Mouse (Mus musculus) retina, postnatal 7 days (tissue): Measurements from ENCODE around the gene Tdpoz5.
"Not testable (repeated sequence)": the region's sequence is repeated elsewhere in the genome, so short reads cannot be mapped to it uniquely, and the experiment has no call there.

ENCODE experiments used
- DNase-seq: peaks from one replicate; pipeline ENCODE4 v3.0.0-alpha.2; 2012; ENCODE audit warnings: low read depth, low spot score

Gene Tdpoz5

GRCm38 (mm10) chr3:93961214-93961613, at the start of gene Tdpoz5:
Gene Tdpoz5, minus strand, starts transcription at chr3:93961314.
- not testable (repeated sequence) for DNase-seq

GRCm38 (mm10) chr3:93968938-93969337, 7.8 kb upstream of the Tdpoz5 start:
- DNase-seq, result not testable (repeated sequence)

GRCm38 (mm10) chr3:93943443-93943842, 17.7 kb downstream of the Tdpoz5 start, which contains the start of gene Gm9117:
Gene Gm9117, minus strand, starts transcription at chr3:93943543.
- not testable (repeated sequence) for DNase-seq

- DNase-seq, result not testable (repeated sequence)
Measured at GRCm38 (mm10) chr3:93938386-93938785, 22.7 kb downstream of the Tdpoz5 start.
